Comparison of ENCODE assay signal across 9 mouse cellular contexts in genomic region chr3:87988068-87988467, GRCm38 (mm10). TPM values are rescaled to one million over a fixed set of nuclear protein-coding genes. Genes with fewer than 3 reads are reported as not detected.
DNase-seq lines count a peak whose midpoint lies in the region; ATAC-seq and TF ChIP-seq lines count a peak whose summit lies in the region.
"Had no signal": no experiment of that assay in that cellular context is flagged by ENCODE, and none has a peak within 500 bp of the region (broad histone marks: within the 10 kb centered on the region; RNA-seq: fewer than 3 reads in every experiment).

No protein-coding gene starts in this region.

- TF ChIP-seq CTCF in stomach, postnatal 0 days (IDR thresholded peaks at IDR 0.05; ENCODE audit: low read depth) = no peak

- H3K27ac ChIP-seq in neural tube, embryonic 11.5 days (ENCODE audit: low read depth, low read length) = no peak overlapping the region
- H3K27ac ChIP-seq in limb, embryonic 13.5 days = no peak overlapping the region
- no peak overlapping the region for H3K27ac ChIP-seq in stomach, postnatal 0 days (replicated peaks)

- no peak for TF ChIP-seq EP300 in stomach, postnatal 0 days (optimal IDR thresholded peaks at IDR 0.05)

- 0 out of 2 replicates have a peak, but pooled peaks cover 10% of the 10 kb centered on the region for H3K27me3 ChIP-seq in neural tube, embryonic 11.5 days (ENCODE audit: control insufficient read depth, insufficient read depth, low read length)
- peaks cover 55% of the 10 kb centered on the region for H3K27me3 ChIP-seq in limb, embryonic 13.5 days
- no peaks in the 10 kb centered on the region for H3K27me3 ChIP-seq in stomach, postnatal 0 days (ENCODE audit: control insufficient read depth, insufficient read depth, low read length)

- ATAC-seq in neural tube, embryonic 11.5 days (ENCODE audit: insufficient read depth, low FRiP score, low TSS enrichment) = no peak
- no peak for ATAC-seq in limb, embryonic 13.5 days (ENCODE audit: low FRiP score, low read depth)
- ATAC-seq in stomach, postnatal 0 days (ENCODE audit: low FRiP score, low TSS enrichment) = no peak

- H3K4me2 ChIP-seq in neural tube, embryonic 11.5 days (ENCODE audit: low read depth) = peak overlapping the region; percentile 73
- H3K4me2 ChIP-seq in limb, embryonic 13.5 days (replicated peaks) = peak overlapping the region; percentile 80
- H3K4me2 ChIP-seq in stomach, postnatal 0 days (replicated peaks; ENCODE audit: low read depth) = peak overlapping the region; percentile 65

- 11% methylated on average over 15 of the region's 15 CpGs for WGBS in neural tube, embryonic 11.5 days
- 7% methylated on average over 15 of the region's 15 CpGs for WGBS in limb, embryonic 13.5 days
- 11% methylated on average over 15 of the region's 15 CpGs for WGBS in stomach, postnatal 0 days

- DNase-seq in cerebellum, postnatal 14 days = peak; percentile 71 to 74
- DNase-seq in cerebellum, adult 11 months = no peak
- no peak for DNase-seq in neural tube, embryonic 11.5 days (ENCODE audit: low spot score)
- DNase-seq in neural tube, embryonic 10.5 days (ENCODE audit: extremely low spot score, low spot score) = no peak
- DNase-seq in stomach, postnatal 0 days (ENCODE audit: low spot score) = no peak
- no peak for DNase-seq in ovary, postnatal 14 days (ENCODE audit: low spot score)
- DNase-seq in adrenal gland, adult 18-20 months (ENCODE audit: low spot score in 2 of 2) = no peak
- DNase-seq: cerebellum, postnatal 36 days had no signal

- peak overlapping the region; percentile 20 for H3K4me3 ChIP-seq in neural tube, embryonic 11.5 days (ENCODE audit: low read depth, low read length)
- peak overlapping the region; percentile 44 for H3K4me3 ChIP-seq in limb, embryonic 13.5 days
- H3K4me3 ChIP-seq in stomach, postnatal 0 days (ENCODE audit: low read depth, low read length) = peak overlapping the region; percentile 33

- H3K9ac ChIP-seq in neural tube, embryonic 11.5 days (ENCODE audit: low read length) = peak overlapping the region; percentile 24
- peak overlapping the region; percentile 53 for H3K9ac ChIP-seq in limb, embryonic 13.5 days
- H3K9ac ChIP-seq in stomach, postnatal 0 days (ENCODE audit: low read length) = no peak overlapping the region

- H3K9me3 ChIP-seq in neural tube, embryonic 11.5 days (ENCODE audit: control insufficient read depth, low read length) = no peaks in the 10 kb centered on the region
- no peaks in the 10 kb centered on the region for H3K9me3 ChIP-seq in limb, embryonic 13.5 days
- H3K9me3 ChIP-seq in stomach, postnatal 0 days (ENCODE audit: control insufficient read depth, low read length) = no peaks in the 10 kb centered on the region

- peaks cover 38% of the 10 kb centered on the region for H3K4me1 ChIP-seq in neural tube, embryonic 11.5 days (ENCODE audit: control insufficient read depth, insufficient read depth, low read length)
- H3K4me1 ChIP-seq in limb, embryonic 13.5 days = peaks cover 45% of the 10 kb centered on the region
- peaks cover 8% of the 10 kb centered on the region for H3K4me1 ChIP-seq in stomach, postnatal 0 days (replicated peaks; ENCODE audit: control insufficient read depth, insufficient read depth)

- H3K36me3 ChIP-seq in neural tube, embryonic 11.5 days (ENCODE audit: control insufficient read depth, insufficient read depth, low read length) = no peaks in the 10 kb centered on the region
- H3K36me3 ChIP-seq in limb, embryonic 13.5 days = no peaks in the 10 kb centered on the region
- no peaks in the 10 kb centered on the region for H3K36me3 ChIP-seq in stomach, postnatal 0 days (ENCODE audit: control insufficient read depth, insufficient read depth, low read length)

RNA-seq across cellular contexts. Expression of gene Bcan, which starts 12.0 kb away (rescaled TPM):
- polyA plus RNA-seq in neural tube, embryonic 11.5 days (2014; fragmentation: Nextera tagmentation; extraction: Ambion mirVana) = 0.31 and 0.72 TPM in 2 replicates
- polyA plus RNA-seq in limb, embryonic 13.5 days (2015; fragmentation: Nextera tagmentation; extraction: Ambion mirVana) = 0.57 and 0.59 TPM in 2 replicates
- 0.08 and 0.18 TPM in 2 replicates for polyA plus RNA-seq in stomach, postnatal 0 days (2015; fragmentation: Nextera tagmentation; extraction: Ambion mirVana)
- total RNA-seq in adrenal gland, adult 18-20 months (2021) = 10 to 100 TPM; 62.7 to 74.9 TPM

RNA-seq across cellular contexts. Expression of gene Nes, which starts 17.2 kb away (rescaled TPM):
- polyA plus RNA-seq in neural tube, embryonic 11.5 days (2014; fragmentation: Nextera tagmentation; extraction: Ambion mirVana) = 59.5 and 60.2 TPM in 2 replicates
- polyA plus RNA-seq in limb, embryonic 13.5 days (2015; fragmentation: Nextera tagmentation; extraction: Ambion mirVana) = 30.5 and 32.8 TPM in 2 replicates
- 5.3 and 5.7 TPM in 2 replicates for polyA plus RNA-seq in stomach, postnatal 0 days (2015; fragmentation: Nextera tagmentation; extraction: Ambion mirVana)
- 10 to 100 TPM in 1 of 2 experiments, 1 to 10 TPM in 1; 5.9 to 19.4 TPM for total RNA-seq in adrenal gland, adult 18-20 months (2021)

RNA-seq across cellular contexts. Expression of gene Hapln2, which starts 39.3 kb away (rescaled TPM):
- polyA plus RNA-seq in neural tube, embryonic 11.5 days (2014; fragmentation: Nextera tagmentation; extraction: Ambion mirVana) = 0.14 TPM in 1 of 2 replicates, not detected in the other
- 0.23 TPM in 1 of 2 replicates, not detected in the other for polyA plus RNA-seq in limb, embryonic 13.5 days (2015; fragmentation: Nextera tagmentation; extraction: Ambion mirVana)
- polyA plus RNA-seq in stomach, postnatal 0 days (2015; fragmentation: Nextera tagmentation; extraction: Ambion mirVana) = not detected in 2 replicates
- not detected for total RNA-seq in adrenal gland, adult 18-20 months (2021)

RNA-seq across cellular contexts. Expression of gene Crabp2, which starts 39.6 kb away (rescaled TPM):
- 565 and 607 TPM in 2 replicates for polyA plus RNA-seq in neural tube, embryonic 11.5 days (2014; fragmentation: Nextera tagmentation; extraction: Ambion mirVana)
- 518 and 520 TPM in 2 replicates for polyA plus RNA-seq in limb, embryonic 13.5 days (2015; fragmentation: Nextera tagmentation; extraction: Ambion mirVana)
- polyA plus RNA-seq in stomach, postnatal 0 days (2015; fragmentation: Nextera tagmentation; extraction: Ambion mirVana) = 40.4 and 44.3 TPM in 2 replicates
- total RNA-seq in adrenal gland, adult 18-20 months (2021) = under 1 TPM in 1 of 2 experiments, not detected in 1; 0.33 TPM

RNA-seq across cellular contexts. Expression of gene Gpatch4, which starts 54.8 kb away (rescaled TPM):
- 32.5 and 34.2 TPM in 2 replicates for polyA plus RNA-seq in neural tube, embryonic 11.5 days (2014; fragmentation: Nextera tagmentation; extraction: Ambion mirVana)
- polyA plus RNA-seq in limb, embryonic 13.5 days (2015; fragmentation: Nextera tagmentation; extraction: Ambion mirVana) = 33.0 and 33.9 TPM in 2 replicates
- polyA plus RNA-seq in stomach, postnatal 0 days (2015; fragmentation: Nextera tagmentation; extraction: Ambion mirVana) = 17.4 and 19.2 TPM in 2 replicates
- 10 to 100 TPM; 15.9 to 18.9 TPM for total RNA-seq in adrenal gland, adult 18-20 months (2021)

Comparison
In these comparisons a context has a peak if more than half of its experiments do, and no peak if none do; other contexts are left out.
1. DNase-seq: peak in cerebellum, postnatal 14 days (2 of 2); none in cerebellum, adult 11 months (single experiment), neural tube, embryonic 11.5 days (single experiment), neural tube, embryonic 10.5 days (single experiment), stomach, postnatal 0 days (single experiment), ovary, postnatal 14 days (single experiment) and adrenal gland, adult 18-20 months (0 of 2).
2. Peak in every context shown above with its lines, with median percentiles within 50 percentile points of each other: H3K4me2 ChIP-seq and H3K4me3 ChIP-seq.